Mouse (Mus musculus) small intestine, adult 2 months (tissue): ENCODE results near the gene Akap6. TPM values are rescaled to one million over a fixed set of nuclear protein-coding genes. Genes with fewer than 3 reads are reported as not detected.

Experiments
- H3K27ac ChIP-seq: fragments of 200-500 bp; 2 replicates; pipeline ENCODE4 v1.5.1; 2012; ENCODE audit warnings: low read depth, low read length, control low read depth, inconsistent platforms; ENCODE audit not compliant: insufficient read depth
- H3K27me3 ChIP-seq: fragments of 200-500 bp; 2 replicates; pipeline ENCODE4 v1.6.1; 2012; ENCODE audit warnings: mild to moderate bottlenecking, moderate library complexity, low read length, inconsistent platforms; ENCODE audit not compliant: control insufficient read depth, insufficient read depth
- H3K36me3 ChIP-seq: fragments of 200-500 bp; 2 replicates; pipeline ENCODE4 v1.6.1; 2012; ENCODE audit warnings: mild to moderate bottlenecking, low read length, control low read depth, inconsistent platforms; ENCODE audit not compliant: control insufficient read depth, insufficient read depth
- H3K4me1 ChIP-seq: fragments of 200-500 bp; 2 replicates; pipeline ENCODE4 v1.6.1; 2012; ENCODE audit warnings: low read length, inconsistent platforms, mixed read lengths; ENCODE audit not compliant: control insufficient read depth, insufficient read depth, insufficient read length
- H3K4me3 ChIP-seq: fragments of 200-500 bp; 2 replicates; pipeline ENCODE4 v1.5.1; 2012; ENCODE audit warnings: low read depth, mild to moderate bottlenecking, control low read depth, inconsistent platforms, low read length, moderate library complexity
- CTCF ChIP-seq: fragments of 200-500 bp; IDR thresholded peaks from 2 replicates; pipeline ENCODE4 v1.5.1; 2012; ENCODE audit warnings: low read depth, mild to moderate bottlenecking, control low read depth, inconsistent platforms, low read length, moderate library complexity, mixed read lengths; ENCODE audit not compliant: insufficient replicate concordance, insufficient read length; ENCODE audit errors: extremely low read depth
- POLR2A ChIP-seq: fragments of 200-500 bp; IDR thresholded peaks from 2 replicates; pipeline ENCODE4 v1.6.1; 2012; ENCODE audit warnings: low read depth, mild to moderate bottlenecking, control low read depth, inconsistent platforms, low read length, moderate library complexity
- WGBS: fragments of 180-500 bp; shearing (Covaris S2); methylation state at CpG from one replicate; pipeline ENCODE4 v1.1.7; 2018; 5-methylcytosine and 5-hydroxymethylcytosine counted together
- polyA plus RNA-seq: library from polyadenylated mRNA; depleted of rRNA; stranded (reverse); fragments of >200 nt; gene quantifications from 2 replicates; pipeline ENCODE4 v1.2.3, GENCODE M21; 2012

The Akap6 gene
- polyA plus RNA-seq, 1 experiment: 0.23 TPM

GRCm38 (mm10) chr12:52818588-52818987, 119.4 kb downstream of the Akap6 start:
- Histone ChIP-seq H3K36me3 (no peaks in the 10 kb centered on the region), H3K4me1 (peaks cover 2% of the 10 kb centered on the region; the same call in 1 of the 2 replicates), H3K27me3 (no peaks in the 10 kb centered on the region), H3K27ac (no peak overlapping the region), H3K4me3 (no peak overlapping the region)
- TF ChIP-seq POLR2A (no peak), CTCF (no peak)
- 21% methylated on average over 7 of the region's 7 CpGs for WGBS

DNA sequence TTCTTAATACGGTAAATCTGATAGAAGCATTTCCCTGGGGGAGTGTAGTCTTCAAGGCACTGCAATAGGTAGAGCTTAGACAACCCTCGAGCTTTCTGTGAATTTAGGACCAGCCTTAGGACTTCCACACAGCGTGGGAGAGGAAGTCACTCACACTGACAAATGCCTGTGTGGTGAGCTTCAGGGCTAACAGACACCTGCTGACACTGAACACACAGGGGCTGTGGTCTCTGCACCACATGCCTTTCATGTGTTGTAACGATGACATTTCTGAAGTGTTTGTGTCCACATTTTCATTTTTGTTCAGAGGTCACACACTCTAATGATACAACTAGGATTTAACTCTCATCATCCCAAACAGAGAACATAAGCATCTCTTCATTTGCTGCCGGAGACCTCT, 125.6 kb downstream of the Akap6 start:
- Histone ChIP-seq H3K4me3 (no peak overlapping the region), H3K4me1 (no peaks in the 10 kb centered on the region), H3K27me3 (no peaks in the 10 kb centered on the region), H3K36me3 (no peaks in the 10 kb centered on the region), H3K27ac (no peak overlapping the region)
- WGBS: 77% methylated on average over 5 of the region's 5 CpGs
- TF ChIP-seq POLR2A: no peak
- no peak for TF ChIP-seq CTCF

GRCm38 (mm10) chr12:52828944-52829736, 130.0 kb downstream of the Akap6 start:
- Histone ChIP-seq H3K4me1 (no peaks in the 10 kb centered on the region), H3K27me3 (no peaks in the 10 kb centered on the region), H3K36me3 (no peaks in the 10 kb centered on the region), H3K4me3 (no peak overlapping the region), H3K27ac (no peak overlapping the region)
- WGBS: 50% methylated on average over 14 of the region's 14 CpGs
- TF ChIP-seq POLR2A (no peak), CTCF (no peak)

DNA sequence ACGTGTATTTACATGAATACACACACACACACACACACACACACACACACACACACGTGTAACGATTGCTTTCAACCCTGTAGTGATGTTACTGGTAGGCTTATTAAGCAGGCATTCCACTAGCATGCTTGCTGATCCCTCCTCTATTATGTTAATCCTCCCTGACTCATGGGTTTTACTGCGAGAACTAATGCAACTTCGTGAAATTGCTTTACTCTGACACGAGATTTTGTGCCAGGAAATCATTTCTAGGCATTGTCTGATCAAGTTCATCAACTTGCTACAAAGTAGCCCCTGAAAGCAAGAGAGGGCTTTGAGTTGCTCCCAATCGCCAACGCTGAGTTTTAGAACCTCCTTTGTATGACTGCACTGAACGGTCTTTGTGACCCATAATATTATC, 132.6 kb downstream of the Akap6 start:
- H3K27me3 ChIP-seq: no peaks in the 10 kb centered on the region

GRCm38 (mm10) chr12:52832230-52832629, 133.0 kb downstream of the Akap6 start:
- no peaks in the 10 kb centered on the region for H3K27me3 ChIP-seq
- no peak overlapping the region for H3K27ac ChIP-seq
- no peak overlapping the region for H3K4me3 ChIP-seq
- H3K4me1 ChIP-seq: no peaks in the 10 kb centered on the region
- H3K36me3 ChIP-seq: no peaks in the 10 kb centered on the region
- WGBS: 7% methylated on average over 4 of the region's 4 CpGs
- TF ChIP-seq CTCF (no peak), POLR2A (no peak)

More for the DNA sequence above, 132.6 kb downstream of the Akap6 start:
- no peaks in the 10 kb centered on the region for H3K4me1 ChIP-seq
- no peak overlapping the region for H3K27ac ChIP-seq
- no peak overlapping the region for H3K4me3 ChIP-seq
- no peak for TF ChIP-seq CTCF
- no peaks in the 10 kb centered on the region for H3K36me3 ChIP-seq
- 48% methylated on average over 9 of the region's 9 CpGs for WGBS

DNA sequence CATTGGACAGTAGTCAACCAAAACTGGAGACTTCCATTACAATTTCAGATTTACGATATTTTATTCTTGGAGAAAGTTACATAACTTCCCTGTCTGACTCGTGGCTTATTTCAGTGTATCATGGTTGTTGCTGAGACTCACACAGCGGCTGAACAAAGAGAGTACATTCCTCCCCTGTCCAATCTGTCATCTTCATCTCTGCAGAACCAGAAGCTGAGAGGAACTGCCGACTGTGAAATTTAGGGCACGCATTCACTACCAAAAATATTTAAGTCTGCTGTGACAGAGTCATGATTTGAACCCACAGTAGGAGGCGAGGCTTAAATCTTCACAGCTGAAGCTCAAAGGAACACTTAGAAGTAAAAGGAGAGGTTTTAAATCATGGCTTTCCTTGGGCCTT, 134.0 kb downstream of the Akap6 start:
- Histone ChIP-seq H3K4me3 (no peak overlapping the region), H3K4me1 (no peaks in the 10 kb centered on the region), H3K27ac (no peak overlapping the region), H3K27me3 (no peaks in the 10 kb centered on the region), H3K36me3 (no peaks in the 10 kb centered on the region)
- TF ChIP-seq CTCF (no peak), POLR2A (no peak)
- WGBS: 65% methylated on average over 6 of the region's 6 CpGs

DNA sequence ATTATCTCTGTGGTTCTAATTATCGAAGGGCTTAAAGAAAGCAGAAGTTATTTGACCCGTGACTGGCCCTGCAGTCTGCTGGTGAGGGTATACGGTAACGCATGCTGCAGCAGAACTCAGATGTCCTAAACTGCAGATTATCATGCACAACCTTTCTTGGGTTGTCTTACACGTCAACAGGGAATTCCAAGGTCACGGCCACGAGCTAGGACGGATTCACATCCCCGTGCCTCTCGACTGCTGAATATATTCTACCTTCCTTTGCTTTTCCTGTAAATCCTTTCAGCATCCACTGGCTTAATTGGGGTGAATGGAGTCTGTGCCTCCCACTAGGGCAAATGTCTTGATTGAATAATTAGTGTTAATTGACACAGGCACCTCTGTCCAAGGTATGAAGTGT, 134.9 kb downstream of the Akap6 start:
- H3K27me3 ChIP-seq: no peaks in the 10 kb centered on the region
- no peaks in the 10 kb centered on the region for H3K36me3 ChIP-seq
- TF ChIP-seq POLR2A (no peak), CTCF (no peak)
- 65% methylated on average over 10 of the region's 10 CpGs for WGBS
- no peak overlapping the region for H3K4me3 ChIP-seq
- H3K27ac ChIP-seq: no peak overlapping the region
- H3K4me1 ChIP-seq: no peaks in the 10 kb centered on the region
